Mouse (Mus musculus): ENCODE results near the gene Olfr1463. TPM values are rescaled to one million over a fixed set of nuclear protein-coding genes. Genes with fewer than 3 reads are reported as not detected.

The Olfr1463 gene
- polyA plus RNA-seq (2015; fragmentation: Nextera tagmentation; extraction: Ambion mirVana), result not detected in 2 replicates

DNA sequence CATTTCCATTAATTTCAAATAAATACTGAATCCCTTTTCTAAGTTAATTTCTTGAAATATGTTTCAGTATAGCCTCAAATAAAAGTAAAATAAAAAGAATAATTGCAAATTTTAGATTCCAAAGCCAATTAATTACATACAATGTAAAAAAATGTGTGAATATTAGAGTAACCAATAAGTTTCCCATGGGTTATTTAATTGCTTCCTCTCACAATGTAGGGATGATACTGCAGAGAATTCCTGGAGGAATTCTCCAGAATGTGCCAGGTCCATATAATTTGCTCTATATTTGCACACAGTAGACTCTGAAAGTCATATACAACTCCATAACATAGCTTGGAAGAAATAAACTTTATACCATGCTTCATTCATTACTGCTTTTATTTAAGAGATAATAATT, at the start of gene Olfr1463:
Olfr1463 (plus strand) TSS at position 301 of the 400 bp plus-strand sequence.
- no peaks in the 10 kb centered on the region for H3K27me3 ChIP-seq (ENCODE audit: insufficient read depth, low read length)
- H3K9me3 ChIP-seq (ENCODE audit: low read length), result peaks cover 5% of the 10 kb centered on the region; the same call in 1 of the 2 replicates
- H3K4me1 ChIP-seq (ENCODE audit: insufficient read depth, low read length), result no peaks in the 10 kb centered on the region
- no peak within 1 kb of the TSS for H3K4me3 ChIP-seq (ENCODE audit: low read length)
- ATAC-seq (ENCODE audit: low FRiP score, low TSS enrichment), result no peak
- H3K4me2 ChIP-seq (replicated peaks; ENCODE audit: low read depth, low read length), result no peak within 1 kb of the TSS
- H3K9ac ChIP-seq (replicated peaks; ENCODE audit: low read length), result no peak within 1 kb of the TSS
- no peak within 1 kb of the TSS for H3K27ac ChIP-seq (ENCODE audit: low read length)
- H3K36me3 ChIP-seq (ENCODE audit: insufficient read depth, low read length), result no peaks in the 10 kb centered on the region

DNA sequence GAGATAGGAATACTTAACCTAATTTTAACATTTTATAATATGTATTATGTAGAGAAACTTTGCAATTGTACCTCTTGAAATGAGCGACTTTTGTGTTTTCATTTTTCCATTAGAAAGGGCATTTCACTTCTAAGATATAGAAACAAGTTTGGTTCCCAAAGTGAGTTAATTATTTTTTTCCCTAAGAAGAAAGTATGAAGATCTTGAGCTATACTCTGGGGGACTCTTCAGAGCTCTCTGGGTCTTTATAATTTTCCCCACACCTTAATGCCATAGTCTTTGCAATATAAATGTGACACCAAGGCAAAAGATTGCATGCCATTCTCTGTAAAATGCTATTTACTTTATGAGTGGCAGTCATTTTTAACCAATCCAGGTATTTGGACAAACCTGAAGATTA, 45.7 kb upstream of the Olfr1463 start, which contains the start of gene Olfr1462:
Olfr1462 (plus strand) TSS at position 301 of the 400 bp plus-strand sequence.
- Histone ChIP-seq H3K4me3 (ENCODE audit: low read length) (no peak within 1 kb of the TSS), H3K4me2 (replicated peaks; ENCODE audit: low read depth, low read length) (no peak within 1 kb of the TSS), H3K27me3 (ENCODE audit: insufficient read depth, low read length) (no peaks in the 10 kb centered on the region), H3K9me3 (ENCODE audit: low read length) (0 out of 2 replicates have a peak, but pooled peaks cover 4% of the 10 kb centered on the region), H3K36me3 (ENCODE audit: insufficient read depth, low read length) (no peaks in the 10 kb centered on the region), H3K4me1 (ENCODE audit: insufficient read depth, low read length) (no peaks in the 10 kb centered on the region), H3K9ac (replicated peaks; ENCODE audit: low read length) (no peak within 1 kb of the TSS), H3K27ac (ENCODE audit: low read length) (no peak within 1 kb of the TSS)
- WGBS, result 85% methylated on average over 1 of the region's 1 CpGs
- no peak for ATAC-seq (ENCODE audit: low FRiP score, low TSS enrichment)

DNA sequence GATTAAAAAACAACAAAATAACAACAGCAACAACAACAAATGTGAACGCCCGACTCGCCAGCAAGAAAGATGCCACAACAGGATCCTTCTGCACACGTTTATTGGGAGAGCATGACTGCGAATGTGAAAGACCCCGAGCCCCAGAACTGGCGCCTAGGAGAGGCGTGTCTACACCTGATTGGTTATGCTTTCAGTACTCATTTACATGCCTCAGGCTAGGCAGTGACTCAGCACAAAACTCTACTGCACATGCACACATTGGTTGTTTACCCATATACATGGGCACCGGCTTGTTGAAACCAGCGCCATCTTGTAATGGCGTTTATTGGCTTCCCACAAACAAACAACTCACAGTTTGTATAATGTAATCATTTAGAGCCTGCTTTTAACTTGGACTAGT, 9.5 kb upstream of the Olfr1463 start:
- Histone ChIP-seq H3K27ac (ENCODE audit: low read length) (no peak overlapping the region), H3K27me3 (ENCODE audit: insufficient read depth, low read length) (no peaks in the 10 kb centered on the region), H3K9me3 (ENCODE audit: low read length) (peaks cover 5% of the 10 kb centered on the region; the same call in 1 of the 2 replicates), H3K4me1 (ENCODE audit: insufficient read depth, low read length) (no peaks in the 10 kb centered on the region), H3K9ac (replicated peaks; ENCODE audit: low read length) (no peak overlapping the region), H3K4me2 (replicated peaks; ENCODE audit: low read depth, low read length) (no peak overlapping the region), H3K4me3 (ENCODE audit: low read length) (no peak overlapping the region), H3K36me3 (ENCODE audit: insufficient read depth, low read length) (no peaks in the 10 kb centered on the region)
- 87% methylated on average over 11 of the region's 11 CpGs for WGBS
- ATAC-seq (ENCODE audit: low FRiP score, low TSS enrichment), result no peak

Other genes with a start within 250 kb of the Olfr1463 start
- gene Olfr1451, start 236.3 kb upstream of the Olfr1463 start, polyA plus RNA-seq (2015; fragmentation: Nextera tagmentation; extraction: Ambion mirVana), result not detected in 2 replicates
- not detected in 2 replicates for gene Olfr1453, start 203.0 kb upstream of the Olfr1463 start, polyA plus RNA-seq (2015; fragmentation: Nextera tagmentation; extraction: Ambion mirVana)
- gene Olfr1454, start 170.7 kb upstream of the Olfr1463 start, polyA plus RNA-seq (2015; fragmentation: Nextera tagmentation; extraction: Ambion mirVana), result not detected in 2 replicates
- not detected in 2 replicates for gene Olfr1457, start 133.4 kb upstream of the Olfr1463 start, polyA plus RNA-seq (2015; fragmentation: Nextera tagmentation; extraction: Ambion mirVana)
- gene Olfr1458, start 124.6 kb upstream of the Olfr1463 start, polyA plus RNA-seq (2015; fragmentation: Nextera tagmentation; extraction: Ambion mirVana), result not detected in 2 replicates
- gene Olfr1459, start 81.8 kb upstream of the Olfr1463 start, polyA plus RNA-seq (2015; fragmentation: Nextera tagmentation; extraction: Ambion mirVana), result not detected in 2 replicates
- not detected in 2 replicates for gene Olfr1461, start 68.3 kb upstream of the Olfr1463 start, polyA plus RNA-seq (2015; fragmentation: Nextera tagmentation; extraction: Ambion mirVana)
- not detected in 2 replicates for gene Olfr1462, start 45.6 kb upstream of the Olfr1463 start, polyA plus RNA-seq (2015; fragmentation: Nextera tagmentation; extraction: Ambion mirVana)
- not detected in 2 replicates for gene Olfr1465, start 84.2 kb downstream of the Olfr1463 start, polyA plus RNA-seq (2015; fragmentation: Nextera tagmentation; extraction: Ambion mirVana)
- gene Olfr1466, start 107.5 kb downstream of the Olfr1463 start, polyA plus RNA-seq (2015; fragmentation: Nextera tagmentation; extraction: Ambion mirVana), result not detected in 2 replicates
- not detected in 2 replicates for gene Olfr1467, start 130.9 kb downstream of the Olfr1463 start, polyA plus RNA-seq (2015; fragmentation: Nextera tagmentation; extraction: Ambion mirVana)
- gene Olfr1469, start 176.5 kb downstream of the Olfr1463 start, polyA plus RNA-seq (2015; fragmentation: Nextera tagmentation; extraction: Ambion mirVana), result not detected in 2 replicates
- gene Olfr1471, start 212.1 kb downstream of the Olfr1463 start, polyA plus RNA-seq (2015; fragmentation: Nextera tagmentation; extraction: Ambion mirVana), result not detected in 2 replicates
- not detected in 2 replicates for gene Olfr1472, start 224.8 kb downstream of the Olfr1463 start, polyA plus RNA-seq (2015; fragmentation: Nextera tagmentation; extraction: Ambion mirVana)
- not detected in 2 replicates for gene Olfr1474, start 238.2 kb downstream of the Olfr1463 start, polyA plus RNA-seq (2015; fragmentation: Nextera tagmentation; extraction: Ambion mirVana)
- not detected in 2 replicates for gene Olfr1475, start 248.9 kb downstream of the Olfr1463 start, polyA plus RNA-seq (2015; fragmentation: Nextera tagmentation; extraction: Ambion mirVana)